Mouse (Mus musculus) lung, embryonic 16.5 days (tissue): ENCODE measurements around the gene Slco4a1. TPM values are rescaled to one million over a fixed set of nuclear protein-coding genes. Genes with fewer than 3 reads are reported as not detected.

Source experiments
- ATAC-seq: fragments of 200-750 bp; cut with Nextera tagmentation; 2 replicates; pipeline ENCODE4 v1.8.0; 2017; ENCODE audit warnings: low read depth, mild to moderate bottlenecking, moderate library complexity
- H3K27ac ChIP-seq: fragments of 300-500 bp; sonication (generic); 2 replicates; pipeline ENCODE4 v1.5.1; 2014; ENCODE audit warnings: mild to moderate bottlenecking, control low read depth, low read length
- H3K27me3 ChIP-seq: fragments of 300-500 bp; sonication (generic); 2 replicates; pipeline ENCODE4 v1.6.1; 2014; ENCODE audit warnings: low read depth, low read length, mixed read lengths; ENCODE audit not compliant: control insufficient read depth, insufficient read depth
- H3K36me3 ChIP-seq: fragments of 300-500 bp; sonication (generic); 2 replicates; pipeline ENCODE4 v1.6.1; 2014; ENCODE audit warnings: low read length; ENCODE audit not compliant: control insufficient read depth, insufficient read depth
- H3K4me1 ChIP-seq: fragments of 300-500 bp; sonication (generic); replicated peaks from 2 replicates; pipeline ENCODE4 v1.6.1; 2014; ENCODE audit warnings: low read length, mixed read lengths; ENCODE audit not compliant: control insufficient read depth, insufficient read depth
- H3K4me2 ChIP-seq: fragments of 300-500 bp; sonication (generic); 2 replicates; pipeline ENCODE4 v1.6.1; 2014; ENCODE audit warnings: low read depth, low read length, control low read depth
- H3K4me3 ChIP-seq: fragments of 300-500 bp; sonication (generic); 2 replicates; pipeline ENCODE4 v1.5.1; 2014; ENCODE audit warnings: mild to moderate bottlenecking, low read length, control low read depth
- H3K9ac ChIP-seq: fragments of 300-500 bp; sonication (generic); 2 replicates; pipeline ENCODE4 v1.6.1; 2014; ENCODE audit warnings: low read length, control low read depth
- H3K9me3 ChIP-seq: fragments of 300-500 bp; sonication (generic); 2 replicates; pipeline ENCODE4 v1.6.1; 2016; ENCODE audit warnings: low read length; ENCODE audit not compliant: control insufficient read depth
- WGBS: fragments of 180-500 bp; shearing (Covaris S2); extraction: QIAGEN DNeasy Blood & Tissue Kit; methylation state at CpG from one replicate; pipeline ENCODE4 v1.1.7; 2014; 5-methylcytosine and 5-hydroxymethylcytosine counted together
- polyA plus RNA-seq: library from polyadenylated mRNA; unstranded; fragments of >200 nt; fragmentation: Nextera tagmentation; extraction: Ambion mirVana; gene quantifications from 2 replicates; pipeline ENCODE4 v1.2.1, GENCODE M21; 2015

The Slco4a1 gene
- 0.98 and 1.2 TPM in 2 replicates for polyA plus RNA-seq

GRCm38 (mm10) chr2:180455723-180456698, at the start of gene Slco4a1:
Gene Slco4a1, plus strand, starts transcription at chr2:180456245.
- peaks cover 10% of the 10 kb centered on the region for H3K4me1 ChIP-seq
- peaks cover 30% of the 10 kb centered on the region for H3K27me3 ChIP-seq
- ATAC-seq = peak; percentile 97
- WGBS = 2% methylated on average over 64 of the region's 65 CpGs
- no peaks in the 10 kb centered on the region for H3K9me3 ChIP-seq
- no peak within 1 kb of the TSS for H3K27ac ChIP-seq
- H3K9ac ChIP-seq = peak within 1 kb of the TSS; percentile 45
- H3K4me3 ChIP-seq = peak within 1 kb of the TSS; percentile 55
- peak within 1 kb of the TSS; percentile 91 for H3K4me2 ChIP-seq
- no peaks in the 10 kb centered on the region for H3K36me3 ChIP-seq

GRCm38 (mm10) chr2:180408410-180408809, 47.6 kb upstream of the Slco4a1 start:
- Histone ChIP-seq H3K4me1 (no peaks in the 10 kb centered on the region), H3K27ac (no peak overlapping the region), H3K9ac (no peak overlapping the region), H3K27me3 (no peaks in the 10 kb centered on the region), H3K36me3 (no peaks in the 10 kb centered on the region), H3K4me3 (no peak overlapping the region), H3K9me3 (no peaks in the 10 kb centered on the region), H3K4me2 (no peak overlapping the region)
- no peak for ATAC-seq
- WGBS = 26% methylated on average over 2 of the region's 2 CpGs

GRCm38 (mm10) chr2:180410432-180410831, 45.6 kb upstream of the Slco4a1 start:
- Histone ChIP-seq H3K9ac (no peak overlapping the region), H3K27me3 (no peaks in the 10 kb centered on the region), H3K9me3 (no peaks in the 10 kb centered on the region), H3K27ac (no peak overlapping the region), H3K4me2 (no peak overlapping the region), H3K36me3 (no peaks in the 10 kb centered on the region), H3K4me1 (no peaks in the 10 kb centered on the region), H3K4me3 (no peak overlapping the region)
- 54% methylated on average over 8 of the region's 8 CpGs for WGBS
- no peak for ATAC-seq

DNA sequence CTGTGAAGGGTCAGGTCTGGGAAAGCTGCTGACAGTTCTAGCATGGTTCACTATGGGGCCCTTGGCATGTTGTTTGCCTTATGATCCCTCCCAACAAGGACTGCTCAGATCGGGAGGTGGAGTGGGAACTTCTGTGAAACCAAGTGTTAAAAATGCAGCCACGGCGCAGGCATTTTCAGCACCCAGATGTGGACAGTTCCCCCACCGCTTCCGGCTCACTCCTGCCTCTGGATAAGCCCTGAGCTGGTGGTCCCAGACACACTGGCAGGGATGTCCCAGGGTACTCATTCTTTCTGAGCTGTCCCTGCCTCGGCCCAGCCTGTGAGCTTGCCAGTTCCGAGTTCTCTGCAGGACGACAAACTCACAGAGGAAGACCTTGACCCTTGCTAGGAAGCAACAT, 45.0 kb upstream of the Slco4a1 start:
- WGBS = 12% methylated on average over 8 of the region's 8 CpGs
- no peaks in the 10 kb centered on the region for H3K4me1 ChIP-seq
- H3K27me3 ChIP-seq = no peaks in the 10 kb centered on the region

GRCm38 (mm10) chr2:180415627-180416026, 40.4 kb upstream of the Slco4a1 start:
- WGBS = 53% methylated on average over 3 of the region's 3 CpGs
- Histone ChIP-seq H3K9me3 (no peaks in the 10 kb centered on the region), H3K4me1 (no peaks in the 10 kb centered on the region), H3K9ac (no peak overlapping the region), H3K27me3 (no peaks in the 10 kb centered on the region), H3K4me2 (no peak overlapping the region), H3K4me3 (no peak overlapping the region), H3K36me3 (no peaks in the 10 kb centered on the region), H3K27ac (no peak overlapping the region)
- no peak for ATAC-seq

More for the DNA sequence above, 45.0 kb upstream of the Slco4a1 start:
- Histone ChIP-seq H3K4me2 (no peak overlapping the region), H3K36me3 (no peaks in the 10 kb centered on the region), H3K9ac (no peak overlapping the region), H3K4me3 (no peak overlapping the region), H3K27ac (no peak overlapping the region), H3K9me3 (no peaks in the 10 kb centered on the region)
- ATAC-seq = no peak

DNA sequence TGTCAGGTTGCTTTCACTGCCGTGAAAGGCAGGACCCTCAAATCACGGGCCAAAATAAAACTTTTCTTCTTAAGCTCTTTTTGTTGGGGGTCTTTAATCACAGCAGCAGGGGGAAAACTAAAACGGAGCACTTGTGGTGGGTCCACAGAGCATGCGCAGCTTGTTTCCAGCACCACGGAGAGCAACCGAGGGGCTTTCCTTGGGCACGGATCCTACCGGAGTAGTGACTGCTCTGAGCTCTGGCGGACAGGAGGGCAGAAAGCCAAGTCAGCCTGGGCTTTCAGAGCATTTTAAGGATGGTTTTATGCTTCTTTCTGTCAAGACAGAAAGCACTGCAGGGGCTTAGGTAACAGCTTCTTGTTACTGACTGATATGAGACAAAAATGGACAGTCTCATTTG, 38.3 kb upstream of the Slco4a1 start:
- no peaks in the 10 kb centered on the region for H3K9me3 ChIP-seq
- H3K4me2 ChIP-seq = no peak overlapping the region
- no peak for ATAC-seq
- no peak overlapping the region for H3K9ac ChIP-seq
- 10% methylated on average over 9 of the region's 9 CpGs for WGBS
- no peaks in the 10 kb centered on the region for H3K27me3 ChIP-seq
- H3K4me3 ChIP-seq = no peak overlapping the region
- H3K27ac ChIP-seq = no peak overlapping the region
- H3K4me1 ChIP-seq = no peaks in the 10 kb centered on the region
- no peaks in the 10 kb centered on the region for H3K36me3 ChIP-seq

GRCm38 (mm10) chr2:180420641-180421040, 35.4 kb upstream of the Slco4a1 start:
- Histone ChIP-seq H3K36me3 (no peaks in the 10 kb centered on the region), H3K27me3 (no peaks in the 10 kb centered on the region), H3K27ac (no peak overlapping the region), H3K4me1 (no peaks in the 10 kb centered on the region), H3K9me3 (no peaks in the 10 kb centered on the region), H3K4me3 (no peak overlapping the region), H3K9ac (no peak overlapping the region), H3K4me2 (no peak overlapping the region)
- no peak for ATAC-seq
- 75% methylated on average over 3 of the region's 3 CpGs for WGBS

- Histone ChIP-seq H3K27ac (no peak overlapping the region), H3K36me3 (no peaks in the 10 kb centered on the region), H3K9me3 (no peaks in the 10 kb centered on the region), H3K27me3 (no peaks in the 10 kb centered on the region), H3K4me2 (no peak overlapping the region), H3K4me3 (no peak overlapping the region), H3K9ac (no peak overlapping the region), H3K4me1 (no peaks in the 10 kb centered on the region)
- 25% methylated on average over 2 of the region's 2 CpGs for WGBS
- ATAC-seq = no peak
These were observed 30.9 kb upstream of the Slco4a1 start for GRCm38 (mm10) chr2:180425115-180425514.

GRCm38 (mm10) chr2:180427073-180427472, 29.0 kb upstream of the Slco4a1 start:
- H3K9me3 ChIP-seq = no peaks in the 10 kb centered on the region
- H3K9ac ChIP-seq = no peak overlapping the region
- H3K4me2 ChIP-seq = no peak overlapping the region
- H3K27me3 ChIP-seq = no peaks in the 10 kb centered on the region
- no peak overlapping the region for H3K4me3 ChIP-seq
- H3K36me3 ChIP-seq = no peaks in the 10 kb centered on the region
- H3K27ac ChIP-seq = no peak overlapping the region
- ATAC-seq = no peak
- H3K4me1 ChIP-seq = no peaks in the 10 kb centered on the region
- 55% methylated on average over 8 of the region's 8 CpGs for WGBS
